Mouse (Mus musculus): ENCODE data around the gene Lhfpl4.

- no peak for TF ChIP-seq POLR2A (IDR thresholded peaks at IDR 0.05; ENCODE audit: low read depth, low read length)
- TF ChIP-seq CTCF (IDR thresholded peaks at IDR 0.05; ENCODE audit: extremely low read depth, insufficient read length, insufficient replicate concordance, low read depth, low read length): no peak
Observed at GRCm38 (mm10) chr6:113178286-113179194, 16.6 kb downstream of the Lhfpl4 start.

All from small intestine, adult 2 months (tissue).